8 mouse cellular contexts compared by ENCODE assay signal in genomic region chr2:143916229-143916628, GRCm38 (mm10). TPM values are rescaled to one million over a fixed set of nuclear protein-coding genes. Genes with fewer than 3 reads are reported as not detected.
DNase-seq lines count a peak whose midpoint lies in the region; ATAC-seq and TF ChIP-seq lines count a peak whose summit lies in the region.

No protein-coding gene starts in this region.

- TF ChIP-seq CTCF in left cerebral cortex, adult 2 months (IDR thresholded peaks at IDR 0.05) = no peak

- H3K4me3 ChIP-seq in left cerebral cortex, adult 2 months = peak overlapping the region; percentile 80
- H3K4me3 ChIP-seq in hindbrain, embryonic 14.5 days (replicated peaks; ENCODE audit: low read length) = peak overlapping the region; percentile 66
- H3K4me3 ChIP-seq in limb, embryonic 12.5 days (replicated peaks) = peak overlapping the region; percentile 74
- H3K4me3 ChIP-seq in midbrain, embryonic 13.5 days (replicated peaks) = peak overlapping the region; percentile 71

- peaks cover 36% of the 10 kb centered on the region for H3K4me1 ChIP-seq in hindbrain, embryonic 14.5 days (replicated peaks; ENCODE audit: control insufficient read depth, insufficient read depth, low read length)
- peaks cover 27% of the 10 kb centered on the region for H3K4me1 ChIP-seq in limb, embryonic 12.5 days (replicated peaks)
- peaks cover 50% of the 10 kb centered on the region for H3K4me1 ChIP-seq in midbrain, embryonic 13.5 days (replicated peaks)

- H3K27ac ChIP-seq in left cerebral cortex, adult 2 months = peak overlapping the region; percentile 96; the same call in 1 of the 2 replicates
- H3K27ac ChIP-seq in hindbrain, embryonic 14.5 days = peak overlapping the region; percentile 94
- H3K27ac ChIP-seq in limb, embryonic 12.5 days = peak overlapping the region; percentile 99
- H3K27ac ChIP-seq in midbrain, embryonic 13.5 days = peak overlapping the region; percentile 97

- 12% methylated on average over 5 of the region's 5 CpGs for WGBS in hindbrain, embryonic 14.5 days
- WGBS in limb, embryonic 12.5 days = 10% methylated on average over 5 of the region's 5 CpGs
- WGBS in midbrain, embryonic 13.5 days = 11% methylated on average over 5 of the region's 5 CpGs

- no peaks in the 10 kb centered on the region for H3K36me3 ChIP-seq in hindbrain, embryonic 14.5 days (replicated peaks; ENCODE audit: control insufficient read depth, insufficient read depth)
- no peaks in the 10 kb centered on the region for H3K36me3 ChIP-seq in limb, embryonic 12.5 days
- no peaks in the 10 kb centered on the region for H3K36me3 ChIP-seq in midbrain, embryonic 13.5 days

- H3K4me2 ChIP-seq in hindbrain, embryonic 14.5 days (replicated peaks) = peak overlapping the region; percentile 76
- peak overlapping the region; percentile 70 for H3K4me2 ChIP-seq in limb, embryonic 12.5 days
- peak overlapping the region; percentile 70 for H3K4me2 ChIP-seq in midbrain, embryonic 13.5 days (replicated peaks)

- no peak for DNase-seq in left cerebral cortex, adult 2 months (ENCODE audit: extremely low spot score in 1 of 2, low spot score in 2 of 2)
- DNase-seq in left cerebral cortex, postnatal 4 days = no peak
- peak; percentile 80 for DNase-seq in c-Kit-positive CD71-positive TER-119-negative erythroid progenitor cells, embryonic 14.5 days (ENCODE audit: low read depth)
- no peak for DNase-seq in hindbrain, embryonic 14.5 days (ENCODE audit: low spot score)
- DNase-seq in ovary, postnatal 36 days (ENCODE audit: low spot score) = no peak

- H3K9ac ChIP-seq in hindbrain, embryonic 14.5 days = peak overlapping the region; percentile 88
- H3K9ac ChIP-seq in limb, embryonic 12.5 days (replicated peaks) = peak overlapping the region; percentile 94
- peak overlapping the region; percentile 86 for H3K9ac ChIP-seq in midbrain, embryonic 13.5 days (replicated peaks)

- H3K27me3 ChIP-seq in hindbrain, embryonic 14.5 days (ENCODE audit: control insufficient read depth, insufficient read depth, low read length) = no peaks in the 10 kb centered on the region
- no peaks in the 10 kb centered on the region for H3K27me3 ChIP-seq in limb, embryonic 12.5 days
- no peaks in the 10 kb centered on the region for H3K27me3 ChIP-seq in midbrain, embryonic 13.5 days

- no peaks in the 10 kb centered on the region for H3K9me3 ChIP-seq in hindbrain, embryonic 14.5 days (ENCODE audit: control insufficient read depth, low read length)
- no peaks in the 10 kb centered on the region for H3K9me3 ChIP-seq in limb, embryonic 12.5 days
- no peaks in the 10 kb centered on the region for H3K9me3 ChIP-seq in midbrain, embryonic 13.5 days

- ATAC-seq in hindbrain, embryonic 14.5 days (ENCODE audit: low FRiP score) = no peak
- no peak for ATAC-seq in limb, embryonic 12.5 days (ENCODE audit: insufficient number of reproducible peaks, insufficient read depth, low FRiP score, low TSS enrichment, low read depth)
- ATAC-seq in midbrain, embryonic 13.5 days = no peak
- no peak for ATAC-seq in inflammation-experienced regulatory T-cells, adult 6 months

- intact Hi-C loops in left cerebral cortex, adult 2 months (cut with DNase I) = no loop called here
- intact Hi-C loops in left cerebral cortex, postnatal 4 days (cut with DNase I) = no loop called here

RNA-seq across cellular contexts. Expression of gene Dstn, which starts 1.1 kb away (rescaled TPM):
- 100 to 1,000 TPM; 154 to 157 TPM for total RNA-seq in left cerebral cortex, adult 2 months (2021)
- 100 to 1,000 TPM; 275 to 292 TPM for total RNA-seq in left cerebral cortex, postnatal 4 days (2021)
- 461 and 492 TPM in 2 replicates for polyA plus RNA-seq in hindbrain, embryonic 14.5 days (2014; fragmentation: Nextera tagmentation; extraction: Ambion mirVana)
- polyA plus RNA-seq in limb, embryonic 12.5 days (2016; fragmentation: Nextera tagmentation; extraction: Ambion mirVana) = 305 and 312 TPM in 2 replicates
- 396 and 425 TPM in 2 replicates for polyA plus RNA-seq in midbrain, embryonic 13.5 days (2015; fragmentation: Nextera tagmentation; extraction: Ambion mirVana)
- polyA plus RNA-seq in inflammation-experienced regulatory T-cells, adult 6 months (2017; shearing (Covaris generic)) = 10 to 100 TPM; 20.8 to 76.5 (median 26.2) TPM

RNA-seq across cellular contexts. Expression of gene Bfsp1, which starts 53.3 kb away (rescaled TPM):
- total RNA-seq in left cerebral cortex, adult 2 months (2021) = 1 to 10 TPM in 1 of 2 experiments, under 1 TPM in 1; 0.88 to 1.1 TPM
- total RNA-seq in left cerebral cortex, postnatal 4 days (2021) = 1 to 10 TPM; 5.8 to 6.0 TPM
- polyA plus RNA-seq in hindbrain, embryonic 14.5 days (2014; fragmentation: Nextera tagmentation; extraction: Ambion mirVana) = 1.8 and 2.1 TPM in 2 replicates
- polyA plus RNA-seq in limb, embryonic 12.5 days (2016; fragmentation: Nextera tagmentation; extraction: Ambion mirVana) = 1.4 and 1.8 TPM in 2 replicates
- polyA plus RNA-seq in midbrain, embryonic 13.5 days (2015; fragmentation: Nextera tagmentation; extraction: Ambion mirVana) = 1.1 TPM in 2 replicates
- not detected for polyA plus RNA-seq in inflammation-experienced regulatory T-cells, adult 6 months (2017; shearing (Covaris generic))
